Mouse (Mus musculus): Measurements from ENCODE around the gene Wdr4.

DNA sequence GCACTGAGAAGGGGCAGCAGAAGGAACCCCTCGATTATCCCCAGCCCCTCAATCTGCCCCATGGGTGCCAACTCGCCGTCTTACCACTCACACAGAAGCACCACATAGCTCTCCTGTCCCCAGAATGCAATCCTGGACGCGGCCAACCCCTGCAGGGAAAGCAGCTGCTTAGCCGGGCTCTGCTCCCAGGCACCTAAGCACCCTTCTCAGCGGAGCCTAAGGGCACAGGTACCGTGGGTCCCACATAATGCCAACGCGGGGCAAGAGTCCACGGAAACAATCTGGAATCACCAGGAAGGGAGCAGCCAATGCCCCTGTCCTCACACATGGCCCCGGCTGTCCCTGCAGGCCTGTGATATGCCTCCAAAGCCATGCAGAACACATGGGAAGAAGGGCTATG is 20.1 kb downstream of the Wdr4 start:
- no peak for TF ChIP-seq CTCF (IDR thresholded peaks at IDR 0.05)
- TF ChIP-seq EP300 (IDR thresholded peaks at IDR 0.05), result no peak
